Mouse (Mus musculus) neutrophil, adult 5-6 weeks (primary cell): Measurements from ENCODE around the gene Eef1akmt3. TPM values are rescaled to one million over a fixed set of nuclear protein-coding genes. Genes with fewer than 3 reads are reported as not detected.
A peak's percentile ranks its signal among the peaks of the same experiment; 100 is the strongest.

Experiments
- ATAC-seq: fragments of 151-379, 151-347 bp; 2 replicates; pipeline ENCODE4 v1.8.0; 2017; ENCODE audit warnings: mild to moderate bottlenecking, moderate TSS enrichment; ENCODE audit not compliant: insufficient number of reproducible peaks, poor library complexity, low FRiP score, severe bottlenecking; ENCODE audit errors: extremely low read depth
- total RNA-seq: library from RNA; stranded (forward); fragments of 200-1000 nt; gene quantifications from 2 replicates; pipeline ENCODE4 v1.2.3, GENCODE M21; 2017

The Eef1akmt3 gene
- total RNA-seq, 1 experiment from 2014 or later = 0.23 TPM

GRCm38 (mm10) chr10:127059174-127059967 lies 18.1 kb upstream of the Eef1akmt3 start:
- no peak for ATAC-seq

GRCm38 (mm10) chr10:127058708-127059107 lies 17.4 kb upstream of the Eef1akmt3 start:
- ATAC-seq = no peak

- ATAC-seq = peak; percentile 65
These were observed 16.8 kb upstream of the Eef1akmt3 start for GRCm38 (mm10) chr10:127058161-127058560.

GRCm38 (mm10) chr10:127056490-127056889 lies 15.2 kb upstream of the Eef1akmt3 start:
- no peak for ATAC-seq

GRCm38 (mm10) chr10:127055406-127055805 lies 14.1 kb upstream of the Eef1akmt3 start:
- 0 out of 2 replicates have a peak, but pooled peaks have one; percentile 5 for ATAC-seq

GRCm38 (mm10) chr10:127054646-127055045 lies 13.3 kb upstream of the Eef1akmt3 start:
- no peak for ATAC-seq

- ATAC-seq = no peak
These were observed 8.8 kb upstream of the Eef1akmt3 start for GRCm38 (mm10) chr10:127050119-127050474.

- peak; percentile 33; the same call in 1 of the 2 replicates for ATAC-seq
These were observed 8.2 kb upstream of the Eef1akmt3 start for GRCm38 (mm10) chr10:127049395-127050118.

GRCm38 (mm10) chr10:127048608-127049394 lies 7.5 kb upstream of the Eef1akmt3 start:
- no peak for ATAC-seq

- ATAC-seq = no peak
These were observed 6.6 kb upstream of the Eef1akmt3 start, which contains the start of gene Cyp27b1 for GRCm38 (mm10) chr10:127047954-127048353. Gene Cyp27b1 (plus strand): TSS chr10:127048250.

- no peak for ATAC-seq
These were observed 1.9 kb upstream of the Eef1akmt3 start for GRCm38 (mm10) chr10:127043187-127043586.

- ATAC-seq = no peak
These were observed 1.3 kb upstream of the Eef1akmt3 start for GRCm38 (mm10) chr10:127042468-127043115.

- peak; percentile 65 for ATAC-seq
These were observed 543 bp upstream of the Eef1akmt3 start for GRCm38 (mm10) chr10:127041774-127042338.

- ATAC-seq = no peak
These were observed 621 bp downstream of the Eef1akmt3 start for GRCm38 (mm10) chr10:127040569-127041214.

GRCm38 (mm10) chr10:127037641-127038040 lies 3.7 kb downstream of the Eef1akmt3 start:
- ATAC-seq = no peak

GRCm38 (mm10) chr10:127036273-127036672 lies 5.0 kb downstream of the Eef1akmt3 start:
- no peak for ATAC-seq

- ATAC-seq = no peak
These were observed 8.0 kb downstream of the Eef1akmt3 start for GRCm38 (mm10) chr10:127033301-127033741.
